Mouse (Mus musculus) neural tube, embryonic 11.5 days (tissue): ENCODE measurements at regions not wholly inside any gene's neighbourhood (a gene's known extent, or its start where the extent isn't known, plus 50 kb on each side); places are given as distances from the start of the nearest gene placed in this dataset.

ENCODE experiments used
- ATAC-seq: fragments of 200-750 bp; cut with Nextera tagmentation; 2 replicates; pipeline ENCODE4 v1.8.0; 2017; ENCODE audit warnings: moderate number of reproducible peaks, mild to moderate bottlenecking, moderate TSS enrichment, moderate library complexity; ENCODE audit not compliant: insufficient read depth, low FRiP score, low TSS enrichment
- DNase-seq: peaks from one replicate; pipeline ENCODE4 v3.0.0-alpha.2; 2015; ENCODE audit warnings: low spot score
- H3K27ac ChIP-seq: fragments of 300-500 bp; sonication (generic); 2 replicates; pipeline ENCODE4 v1.5.1; 2014; ENCODE audit warnings: low read depth, mild to moderate bottlenecking, low read length
- H3K27me3 ChIP-seq: fragments of 300-500 bp; sonication (generic); 2 replicates; pipeline ENCODE4 v1.6.1; 2014; ENCODE audit warnings: mild to moderate bottlenecking, low read length, mixed read lengths; ENCODE audit not compliant: control insufficient read depth, insufficient read depth
- H3K36me3 ChIP-seq: fragments of 300-500 bp; sonication (generic); 2 replicates; pipeline ENCODE4 v1.6.1; 2014; ENCODE audit warnings: mild to moderate bottlenecking, low read length, moderate library complexity, mixed read lengths; ENCODE audit not compliant: control insufficient read depth, insufficient read depth
- H3K4me1 ChIP-seq: fragments of 300-500 bp; sonication (generic); 2 replicates; pipeline ENCODE4 v1.6.1; 2014; ENCODE audit warnings: low read length, mixed read lengths; ENCODE audit not compliant: control insufficient read depth, insufficient read depth
- H3K4me2 ChIP-seq: fragments of 300-500 bp; sonication (generic); 2 replicates; pipeline ENCODE4 v1.6.1; 2014; ENCODE audit warnings: low read depth, mild to moderate bottlenecking, moderate library complexity
- H3K4me3 ChIP-seq: fragments of 300-500 bp; sonication (generic); 2 replicates; pipeline ENCODE4 v1.5.1; 2014; ENCODE audit warnings: low read depth, low read length
- H3K9ac ChIP-seq: fragments of 300-500 bp; sonication (generic); 2 replicates; pipeline ENCODE4 v1.6.1; 2014; ENCODE audit warnings: mild to moderate bottlenecking, low read length
- H3K9me3 ChIP-seq: fragments of 300-500 bp; sonication (generic); 2 replicates; pipeline ENCODE4 v1.6.1; 2016; ENCODE audit warnings: low read length; ENCODE audit not compliant: control insufficient read depth
- WGBS: fragments of 180-500 bp; shearing (Covaris S2); extraction: QIAGEN DNeasy Blood & Tissue Kit; methylation state at CpG from one replicate; pipeline ENCODE4 v1.1.7; 2014; 5-methylcytosine and 5-hydroxymethylcytosine counted together

- Histone ChIP-seq H3K9ac (no peak overlapping the region), H3K9me3 (no peaks in the 10 kb centered on the region), H3K27me3 (no peaks in the 10 kb centered on the region), H3K4me3 (no peak overlapping the region), H3K4me1 (no peaks in the 10 kb centered on the region), H3K36me3 (no peaks in the 10 kb centered on the region), H3K4me2 (no peak overlapping the region), H3K27ac (no peak overlapping the region)
- ATAC-seq: no peak
- no peak for DNase-seq
- 87% methylated on average over 5 of the region's 5 CpGs for WGBS
These were observed 87.6 kb upstream of the Ptprk start for GRCm38 (mm10) chr10:27987026-27987425.

GRCm38 (mm10) chr10:27988066-27988465 lies 86.6 kb upstream of the Ptprk start:
- Histone ChIP-seq H3K9me3 (no peaks in the 10 kb centered on the region), H3K36me3 (no peaks in the 10 kb centered on the region), H3K9ac (no peak overlapping the region), H3K4me1 (no peaks in the 10 kb centered on the region), H3K4me3 (no peak overlapping the region), H3K4me2 (no peak overlapping the region), H3K27me3 (no peaks in the 10 kb centered on the region), H3K27ac (no peak overlapping the region)
- ATAC-seq (no peak), DNase-seq (no peak)
- 82% methylated on average over 3 of the region's 3 CpGs for WGBS

GRCm38 (mm10) chr10:27990359-27991056 lies 84.1 kb upstream of the Ptprk start:
- 73% methylated on average over 11 of the region's 11 CpGs for WGBS
- peak; percentile 42; the same call in 1 of the 2 replicates for ATAC-seq
- no peak for DNase-seq

GRCm38 (mm10) chr10:27991057-27991365 lies 83.6 kb upstream of the Ptprk start:
- 54% methylated on average over 3 of the region's 3 CpGs for WGBS
- Histone ChIP-seq H3K4me3 (no peak overlapping the region), H3K4me1 (no peaks in the 10 kb centered on the region), H3K9me3 (no peaks in the 10 kb centered on the region), H3K27ac (no peak overlapping the region), H3K9ac (no peak overlapping the region), H3K27me3 (no peaks in the 10 kb centered on the region), H3K4me2 (no peak overlapping the region), H3K36me3 (no peaks in the 10 kb centered on the region)
- ATAC-seq (no peak), DNase-seq (no peak)

More at GRCm38 (mm10) chr10:27990359-27991056, 84.1 kb upstream of the Ptprk start:
- Histone ChIP-seq H3K27me3 (no peaks in the 10 kb centered on the region), H3K27ac (no peak overlapping the region), H3K4me3 (no peak overlapping the region), H3K9me3 (no peaks in the 10 kb centered on the region), H3K4me1 (no peaks in the 10 kb centered on the region), H3K36me3 (no peaks in the 10 kb centered on the region), H3K4me2 (no peak overlapping the region), H3K9ac (no peak overlapping the region)

DNA sequence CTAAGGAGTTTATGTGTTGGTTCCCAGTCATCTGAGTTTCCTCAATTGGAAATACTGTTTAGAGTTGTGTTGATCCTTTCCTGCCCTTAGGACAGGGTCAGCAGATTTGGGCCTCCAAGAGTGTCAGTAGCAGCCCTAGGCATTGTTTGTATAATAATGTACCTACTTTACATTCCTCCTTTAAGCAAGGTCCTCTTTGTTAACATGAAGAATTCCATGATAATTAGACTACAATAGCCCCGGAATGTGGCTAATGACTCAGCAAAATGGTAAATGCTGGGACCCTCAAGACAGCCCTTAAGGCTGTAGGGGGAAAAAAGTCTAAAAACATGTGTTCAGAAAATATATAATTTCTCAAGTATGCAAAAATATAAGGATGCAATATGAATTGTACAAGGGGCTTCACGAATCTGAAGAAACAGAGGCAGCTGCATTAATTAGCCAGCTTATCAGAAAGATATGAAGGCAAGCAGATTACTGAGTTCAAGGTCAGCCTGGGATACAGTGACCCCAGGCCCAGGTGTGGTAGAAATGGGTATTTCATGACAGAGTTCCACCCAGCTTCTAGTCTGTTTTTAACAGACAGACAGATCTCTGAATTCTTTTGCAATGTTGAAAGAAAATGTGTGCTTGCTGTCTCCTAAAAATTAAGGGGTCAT lies 80.1 kb upstream of the Ptprk start:
- ATAC-seq (no peak), DNase-seq (no peak)
- Histone ChIP-seq H3K9ac (no peak overlapping the region), H3K9me3 (no peaks in the 10 kb centered on the region), H3K4me2 (no peak overlapping the region), H3K27me3 (no peaks in the 10 kb centered on the region), H3K27ac (no peak overlapping the region), H3K4me1 (no peaks in the 10 kb centered on the region), H3K36me3 (no peaks in the 10 kb centered on the region), H3K4me3 (no peak overlapping the region)
- 71% methylated on average over 2 of the region's 2 CpGs for WGBS

DNA sequence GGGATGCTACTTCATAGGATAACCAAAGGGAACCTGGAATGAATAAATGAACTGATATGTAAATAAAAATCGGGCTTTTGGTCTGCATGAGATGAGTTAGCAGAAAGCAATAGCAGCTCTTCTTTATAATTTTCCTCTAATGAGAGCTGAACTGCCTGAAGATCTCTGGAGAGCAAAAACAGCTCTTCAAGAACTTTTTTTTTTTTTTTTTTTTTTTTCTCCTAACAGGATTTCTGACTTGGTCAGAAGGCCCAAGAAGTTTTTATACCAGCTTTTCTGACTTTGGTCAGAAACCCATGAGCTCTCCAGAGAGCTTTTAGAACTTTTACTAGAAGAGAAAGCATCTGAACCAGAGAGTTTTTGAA lies 79.6 kb upstream of the Ptprk start:
- WGBS: 85% methylated on average over 1 of the region's 1 CpGs
- Histone ChIP-seq H3K27ac (no peak overlapping the region), H3K36me3 (no peaks in the 10 kb centered on the region), H3K9me3 (no peaks in the 10 kb centered on the region), H3K4me1 (no peaks in the 10 kb centered on the region), H3K27me3 (no peaks in the 10 kb centered on the region), H3K9ac (no peak overlapping the region), H3K4me2 (no peak overlapping the region), H3K4me3 (no peak overlapping the region)
- DNase-seq: no peak
- ATAC-seq: no peak

DNA sequence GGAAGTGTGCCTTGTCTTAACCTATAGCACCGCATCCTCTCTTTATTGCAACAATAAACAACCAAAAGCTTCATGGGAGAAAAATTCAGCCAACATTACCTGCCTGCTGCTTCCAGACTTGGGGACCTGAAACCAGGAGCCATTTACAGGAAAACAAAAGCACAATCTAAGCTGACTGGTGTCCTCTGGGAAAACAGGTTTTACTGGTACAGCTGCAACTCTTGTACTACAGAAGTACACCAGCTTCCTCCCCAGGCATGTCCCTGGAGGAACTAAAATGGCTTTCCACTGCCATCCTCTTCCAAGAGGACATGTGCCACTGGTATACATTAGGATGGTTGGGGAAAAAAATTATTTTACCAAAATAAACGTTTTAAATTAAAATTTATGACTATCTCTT lies 63.9 kb upstream of the Ptprk start:
- H3K36me3 ChIP-seq: no peaks in the 10 kb centered on the region
- ATAC-seq: no peak
- H3K4me3 ChIP-seq: no peak overlapping the region
- no peaks in the 10 kb centered on the region for H3K9me3 ChIP-seq
- H3K27ac ChIP-seq: no peak overlapping the region
- no peak for DNase-seq
- H3K4me2 ChIP-seq: no peak overlapping the region
- no peaks in the 10 kb centered on the region for H3K27me3 ChIP-seq
- H3K4me1 ChIP-seq: no peaks in the 10 kb centered on the region
- H3K9ac ChIP-seq: no peak overlapping the region
- WGBS: 53% methylated on average over 2 of the region's 2 CpGs

- no peak for ATAC-seq
- H3K4me3 ChIP-seq: no peak overlapping the region
These were observed 62.5 kb upstream of the Ptprk start for GRCm38 (mm10) chr10:28012135-28012534.

GRCm38 (mm10) chr10:28013401-28013800 lies 61.2 kb upstream of the Ptprk start:
- ATAC-seq (no peak), DNase-seq (no peak)
- Histone ChIP-seq H3K36me3 (no peaks in the 10 kb centered on the region), H3K4me2 (no peak overlapping the region), H3K27me3 (no peaks in the 10 kb centered on the region), H3K4me3 (no peak overlapping the region), H3K9me3 (no peaks in the 10 kb centered on the region), H3K4me1 (no peaks in the 10 kb centered on the region), H3K9ac (no peak overlapping the region), H3K27ac (no peak overlapping the region)
- 80% methylated on average over 2 of the region's 2 CpGs for WGBS

More at GRCm38 (mm10) chr10:28012135-28012534, 62.5 kb upstream of the Ptprk start:
- no peaks in the 10 kb centered on the region for H3K36me3 ChIP-seq
- H3K27me3 ChIP-seq: no peaks in the 10 kb centered on the region
- no peak overlapping the region for H3K4me2 ChIP-seq
- H3K9me3 ChIP-seq: no peaks in the 10 kb centered on the region
- DNase-seq: no peak
- no peak overlapping the region for H3K9ac ChIP-seq
- 71% methylated on average over 1 of the region's 1 CpGs for WGBS
- H3K27ac ChIP-seq: no peak overlapping the region
- no peaks in the 10 kb centered on the region for H3K4me1 ChIP-seq
